Comparison of ENCODE assay signal across 25 mouse cellular contexts in the genomic region with DNA sequence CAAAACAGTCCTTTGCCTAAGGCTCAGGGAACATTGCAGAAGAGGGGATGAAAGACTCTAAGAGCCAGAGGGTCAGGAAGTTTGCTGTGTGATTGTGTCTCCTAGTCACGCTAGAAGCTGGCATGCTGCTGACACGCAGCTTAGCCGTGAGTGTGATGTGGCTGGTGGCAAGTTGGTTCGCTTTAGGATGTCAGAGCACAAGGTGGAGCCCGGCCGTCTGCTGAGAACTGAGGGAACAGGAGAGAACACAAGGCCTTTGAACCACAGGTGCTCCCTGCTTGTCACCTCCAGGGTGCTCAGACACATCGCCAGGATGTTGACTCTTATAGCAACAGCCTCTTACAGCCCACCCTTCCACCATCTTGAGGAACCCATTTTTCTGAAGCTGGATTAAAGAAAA. TPM values are rescaled to one million over a fixed set of nuclear protein-coding genes. Genes with fewer than 3 reads are reported as not detected.
DNase-seq lines count a peak whose midpoint lies in the region; ATAC-seq lines count a peak whose summit lies in the region.
"Had no signal": no experiment of that assay in that cellular context is flagged by ENCODE, and none has a peak within 500 bp of the region (broad histone marks: within the 10 kb centered on the region; RNA-seq: fewer than 3 reads in every experiment).

No protein-coding gene starts in this region.

- ATAC-seq in inflammation-experienced regulatory T-cells, adult 6 months: no peak
- ATAC-seq: forebrain, embryonic 13.5 days; forebrain, embryonic 15.5 days had no signal

- DNase-seq in thymus, postnatal 0 days (ENCODE audit: low spot score): peak; percentile 40
- peak; percentile 20 to 31 for DNase-seq in thymus, postnatal 10 days (ENCODE audit: low spot score in 2 of 2)
- DNase-seq in thymus, postnatal 25 days: peak; percentile 17
- peak; percentile 57 for DNase-seq in thymus, postnatal 4 days
- no peak for DNase-seq in layer of hippocampus, adult 9-10 months (ENCODE audit: low spot score)
- DNase-seq in adrenal gland, postnatal 36 days: no peak
- DNase-seq: adrenal gland, adult 2 months; adrenal gland, postnatal 10 days; adrenal gland, postnatal 25 days; cerebellum, adult 11-12 months; cerebellum, adult 2 months; cerebellum, adult 9-10 months; cerebellum, postnatal 10 days; cerebellum, postnatal 25 days had no signal

RNA-seq across cellular contexts. Expression of a gene that starts 18.1 kb away (rescaled TPM):
- polyA plus RNA-seq in thymus, postnatal 0 days (2015; fragmentation: Nextera tagmentation; extraction: Ambion mirVana): 0.73 and 1.1 TPM in 2 replicates
- total RNA-seq in adrenal gland, postnatal 36 days (2021): not detected
- not detected for polyA plus RNA-seq in inflammation-experienced regulatory T-cells, adult 6 months (2017; shearing (Covaris generic))
- total RNA-seq: adrenal gland, adult 2 months; adrenal gland, postnatal 25 days; ES-E14; MEL had no signal
- polyA plus RNA-seq: adrenal gland, adult 2 months; C2C12; cerebellum, adult 2 months; cortical plate, adult 2 months; embryonic facial prominence, embryonic 10.5 days; embryonic facial prominence, embryonic 12.5 days; embryonic facial prominence, embryonic 14.5 days; forebrain, embryonic 11.5 days; forebrain, embryonic 13.5 days; forebrain, embryonic 15.5 days had no signal

RNA-seq across cellular contexts. Expression of a gene that starts 34.1 kb away (rescaled TPM):
- 50.2 and 51.5 TPM in 2 replicates for polyA plus RNA-seq in thymus, postnatal 0 days (2015; fragmentation: Nextera tagmentation; extraction: Ambion mirVana)
- total RNA-seq in adrenal gland, postnatal 36 days (2021): 100 to 1,000 TPM; 365 to 608 TPM
- 10 to 100 TPM in 1 of 3 experiments, 1 to 10 TPM in 2; 4.4 to 12.6 (median 8.2) TPM for polyA plus RNA-seq in inflammation-experienced regulatory T-cells, adult 6 months (2017; shearing (Covaris generic))

RNA-seq across cellular contexts. Expression of a gene that starts 47.2 kb away (rescaled TPM):
- polyA plus RNA-seq in thymus, postnatal 0 days (2015; fragmentation: Nextera tagmentation; extraction: Ambion mirVana): 0.18 TPM in 1 of 2 replicates, not detected in the other
- not detected for total RNA-seq in adrenal gland, postnatal 36 days (2021)
- not detected for polyA plus RNA-seq in inflammation-experienced regulatory T-cells, adult 6 months (2017; shearing (Covaris generic))
- total RNA-seq: adrenal gland, adult 2 months; adrenal gland, postnatal 10 days; adrenal gland, postnatal 25 days; MEL had no signal
- polyA plus RNA-seq: adrenal gland, adult 2 months; C2C12; cerebellum, adult 2 months; cortical plate, adult 2 months; embryonic facial prominence, embryonic 10.5 days; embryonic facial prominence, embryonic 12.5 days; embryonic facial prominence, embryonic 14.5 days; forebrain, embryonic 11.5 days had no signal

RNA-seq across cellular contexts. Expression of a gene that starts 50.9 kb away (rescaled TPM):
- polyA plus RNA-seq in thymus, postnatal 0 days (2015; fragmentation: Nextera tagmentation; extraction: Ambion mirVana): 32.7 and 38.8 TPM in 2 replicates
- 10 to 100 TPM; 13.9 to 16.7 TPM for total RNA-seq in adrenal gland, postnatal 36 days (2021)
- polyA plus RNA-seq in inflammation-experienced regulatory T-cells, adult 6 months (2017; shearing (Covaris generic)): 10 to 100 TPM; 29.9 to 45.9 (median 39.7) TPM

Comparison
In these comparisons a context has a peak if more than half of its experiments do, and no peak if none do; other contexts are left out.
1. DNase-seq: peak in thymus, postnatal 0 days (single experiment), thymus, postnatal 10 days (2 of 2), thymus, postnatal 25 days (single experiment) and thymus, postnatal 4 days (single experiment); none in layer of hippocampus, adult 9-10 months (single experiment) and adrenal gland, postnatal 36 days (0 of 2).